Mouse (Mus musculus): ENCODE results near the gene Mrtfa. TPM values are rescaled to one million over a fixed set of nuclear protein-coding genes. Genes with fewer than 3 reads are reported as not detected.
A peak's percentile ranks its signal among the peaks of the same experiment; 100 is the strongest.
"Not testable (repeated sequence)": the region's sequence is repeated elsewhere in the genome, so short reads cannot be mapped to it uniquely, and the experiment has no call there.

Gene Mrtfa
- polyA plus RNA-seq, 1 experiment from 2014 or later, result 30.6 TPM

DNA sequence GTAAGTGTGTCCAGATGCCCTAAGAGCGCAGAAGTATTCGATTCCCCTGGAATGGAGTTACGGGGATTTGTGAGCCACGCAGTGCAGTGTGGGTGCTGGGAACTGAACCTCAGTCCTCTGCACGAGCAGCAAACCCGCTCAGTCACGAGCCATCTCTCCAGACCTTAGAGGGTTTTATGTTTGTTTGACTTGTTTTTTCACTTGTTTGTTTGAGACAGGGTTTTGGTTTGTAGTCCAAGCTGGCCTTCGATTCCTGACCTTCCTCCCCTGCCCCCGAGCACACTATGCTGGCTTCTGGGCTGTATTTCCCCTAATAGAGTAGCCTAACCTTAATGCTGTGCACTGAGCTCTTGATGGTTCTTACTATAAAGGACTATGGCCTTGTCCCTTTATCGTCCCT, 34.5 kb upstream of the Mrtfa start:
- no peak for ATAC-seq (ENCODE audit: low FRiP score)
- Histone ChIP-seq H3K9me3 (replicated peaks) (no peaks in the 10 kb centered on the region), H3K4me1 (peaks cover 4% of the 10 kb centered on the region; the same call in 1 of the 2 replicates), H3K9ac (no peak overlapping the region), H3K4me3 (no peak overlapping the region), H3K4me2 (replicated peaks) (no peak overlapping the region), H3K27ac (no peak overlapping the region), H3K36me3 (no peaks in the 10 kb centered on the region), H3K27me3 (no peaks in the 10 kb centered on the region)
- 84% methylated on average over 10 of the region's 10 CpGs for WGBS

DNA sequence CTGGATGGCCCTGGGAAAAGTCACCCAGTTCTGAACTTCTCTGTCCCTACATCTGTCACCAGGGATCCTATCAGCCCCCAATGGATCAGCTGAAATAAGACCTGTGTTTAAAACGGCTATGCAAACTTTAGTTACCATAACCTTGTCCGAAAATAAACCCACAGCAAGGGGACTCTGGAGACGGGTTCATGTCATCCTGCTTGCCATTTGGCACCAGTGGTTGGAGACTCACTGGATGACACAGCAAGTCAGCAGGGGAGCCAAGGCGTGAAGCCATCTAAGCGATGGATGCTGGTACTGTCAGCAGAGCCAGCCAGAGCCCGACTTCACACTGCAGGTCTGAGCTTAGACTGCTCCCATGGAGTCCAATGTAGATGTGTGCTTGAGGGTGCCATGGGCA, 30.9 kb upstream of the Mrtfa start:
- no peaks in the 10 kb centered on the region for H3K4me1 ChIP-seq
- no peak for ATAC-seq (ENCODE audit: low FRiP score)
- no peak overlapping the region for H3K9ac ChIP-seq
- no peak overlapping the region for H3K27ac ChIP-seq
- H3K9me3 ChIP-seq (replicated peaks), result no peaks in the 10 kb centered on the region
- H3K27me3 ChIP-seq, result no peaks in the 10 kb centered on the region
- WGBS, result 72% methylated on average over 6 of the region's 6 CpGs
- H3K4me3 ChIP-seq, result no peak overlapping the region
- no peaks in the 10 kb centered on the region for H3K36me3 ChIP-seq
- no peak overlapping the region for H3K4me2 ChIP-seq (replicated peaks)

DNA sequence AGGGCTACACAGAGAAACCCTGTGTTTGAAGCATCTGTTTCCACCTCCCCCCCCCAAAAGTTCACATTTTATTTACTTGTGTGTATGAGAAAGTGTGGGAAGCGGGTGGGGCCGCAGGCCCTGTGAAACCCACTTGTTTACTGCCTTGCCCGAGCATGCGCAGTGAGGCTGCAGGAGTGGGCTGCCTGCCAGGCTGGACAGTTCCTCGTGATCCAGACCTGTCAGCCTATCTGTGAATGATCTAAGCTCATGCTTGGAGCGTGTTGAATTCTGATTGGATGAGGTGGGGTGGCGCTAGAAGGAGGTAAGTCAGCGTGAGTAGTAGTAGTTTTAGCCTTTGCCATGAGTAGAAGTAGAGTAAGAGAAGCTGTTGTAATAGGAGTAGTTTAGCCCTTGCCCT, 29.5 kb upstream of the Mrtfa start:
- H3K27ac ChIP-seq; H3K9ac ChIP-seq; H3K4me3 ChIP-seq; H3K4me1 ChIP-seq; H3K36me3 ChIP-seq; H3K4me2 ChIP-seq (replicated peaks); ATAC-seq (ENCODE audit: low FRiP score); H3K27me3 ChIP-seq; H3K9me3 ChIP-seq (replicated peaks): not testable (repeated sequence)
- WGBS, result 80% methylated on average over 8 of the region's 8 CpGs

DNA sequence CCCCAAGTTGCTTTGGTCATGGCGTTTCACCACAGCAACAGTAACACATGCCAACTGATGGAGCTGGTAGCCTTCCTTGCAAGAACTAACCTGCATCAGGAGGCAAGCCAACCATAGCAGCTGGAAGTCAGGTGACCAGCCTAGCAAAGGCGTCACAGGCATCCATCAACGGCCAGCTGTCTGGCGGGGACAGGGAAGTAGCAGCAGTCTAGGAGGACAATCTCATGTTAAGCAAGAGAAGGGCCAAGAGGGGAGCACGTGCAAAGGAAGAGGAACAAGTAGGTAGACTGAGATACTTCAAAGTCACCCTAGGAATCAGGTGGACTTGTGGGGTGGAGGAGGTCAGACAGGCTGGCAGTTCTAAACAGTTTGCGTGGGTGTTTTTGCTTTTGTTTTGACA, 28.5 kb upstream of the Mrtfa start:
- no peaks in the 10 kb centered on the region for H3K36me3 ChIP-seq
- no peaks in the 10 kb centered on the region for H3K27me3 ChIP-seq
- no peak overlapping the region for H3K9ac ChIP-seq
- no peak overlapping the region for H3K4me3 ChIP-seq
- H3K9me3 ChIP-seq (replicated peaks), result no peaks in the 10 kb centered on the region
- H3K27ac ChIP-seq, result no peak overlapping the region
- no peak for ATAC-seq (ENCODE audit: low FRiP score)
- H3K4me2 ChIP-seq (replicated peaks), result no peak overlapping the region
- H3K4me1 ChIP-seq, result no peaks in the 10 kb centered on the region
- 79% methylated on average over 6 of the region's 6 CpGs for WGBS

DNA sequence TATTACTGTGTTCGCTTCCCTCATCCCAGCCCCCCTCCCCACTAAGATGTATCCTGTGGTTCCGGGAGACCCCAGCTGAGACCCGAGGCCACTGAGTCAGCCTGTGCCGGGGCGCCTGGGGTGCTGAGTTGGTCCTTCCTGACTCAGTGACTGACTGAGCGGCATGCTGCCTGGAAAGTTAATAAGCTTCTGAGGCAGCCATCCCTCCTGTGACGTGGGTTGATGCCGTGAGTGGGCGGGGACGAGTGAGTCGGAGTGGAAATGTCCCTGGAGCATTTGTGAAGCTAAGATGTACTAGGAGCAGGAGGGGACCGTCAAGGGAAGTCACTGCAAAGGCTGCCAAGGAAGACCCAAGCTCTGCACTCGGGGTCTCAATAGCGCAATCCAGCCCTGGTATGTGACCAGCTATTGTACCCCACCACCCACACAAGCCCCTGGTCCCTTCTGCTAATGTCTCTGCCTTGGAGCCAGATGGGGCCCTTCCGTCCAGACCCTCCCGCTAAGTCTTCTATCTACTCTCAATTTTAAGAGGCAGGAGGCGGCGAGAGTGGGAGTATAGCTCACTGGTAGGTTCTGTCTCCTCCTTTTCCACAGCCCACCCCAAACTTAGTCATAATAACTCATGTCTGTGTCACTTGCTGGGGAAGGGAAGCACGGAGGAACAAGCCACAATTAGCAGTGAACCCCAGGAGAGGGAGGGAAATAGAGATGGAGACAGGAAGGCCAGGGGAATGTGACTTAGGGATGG, 26.5 kb upstream of the Mrtfa start:
- no peak overlapping the region for H3K4me2 ChIP-seq (replicated peaks)
- 84% methylated on average over 19 of the region's 19 CpGs for WGBS
- no peak overlapping the region for H3K4me3 ChIP-seq
- H3K36me3 ChIP-seq, result no peaks in the 10 kb centered on the region
- H3K27ac ChIP-seq, result no peak overlapping the region
- H3K9me3 ChIP-seq (replicated peaks), result no peaks in the 10 kb centered on the region
- no peaks in the 10 kb centered on the region for H3K4me1 ChIP-seq
- H3K9ac ChIP-seq, result no peak overlapping the region
- ATAC-seq (ENCODE audit: low FRiP score), result no peak
- H3K27me3 ChIP-seq, result no peaks in the 10 kb centered on the region

DNA sequence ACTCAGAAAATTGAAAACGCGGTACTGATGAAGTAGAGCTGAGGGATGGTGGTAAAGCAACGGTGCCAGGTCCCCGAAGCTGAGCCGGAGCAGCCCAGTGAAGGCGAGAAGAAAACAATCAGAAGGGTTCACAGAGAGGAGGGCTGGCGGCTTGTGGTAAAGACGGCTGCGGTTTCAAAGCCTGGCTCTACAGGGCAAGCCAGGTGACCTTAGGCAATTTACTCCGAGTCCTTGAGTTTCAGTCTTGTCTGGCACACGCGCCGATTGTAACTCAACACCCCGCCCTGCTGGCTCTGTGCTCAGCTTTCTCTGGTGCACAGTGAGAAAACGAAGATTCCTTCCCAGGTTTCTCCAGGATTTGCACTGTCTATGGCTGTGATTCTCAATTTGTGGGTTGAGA, 22.4 kb upstream of the Mrtfa start:
- ATAC-seq (ENCODE audit: low FRiP score), result no peak
- Histone ChIP-seq H3K4me3 (no peak overlapping the region), H3K4me2 (replicated peaks) (0 out of 2 replicates have a peak overlapping the region, but pooled peaks have one; percentile 6), H3K9ac (no peak overlapping the region), H3K27me3 (no peaks in the 10 kb centered on the region), H3K36me3 (no peaks in the 10 kb centered on the region), H3K9me3 (replicated peaks) (no peaks in the 10 kb centered on the region), H3K4me1 (no peaks in the 10 kb centered on the region), H3K27ac (no peak overlapping the region)
- WGBS, result 64% methylated on average over 15 of the region's 15 CpGs

DNA sequence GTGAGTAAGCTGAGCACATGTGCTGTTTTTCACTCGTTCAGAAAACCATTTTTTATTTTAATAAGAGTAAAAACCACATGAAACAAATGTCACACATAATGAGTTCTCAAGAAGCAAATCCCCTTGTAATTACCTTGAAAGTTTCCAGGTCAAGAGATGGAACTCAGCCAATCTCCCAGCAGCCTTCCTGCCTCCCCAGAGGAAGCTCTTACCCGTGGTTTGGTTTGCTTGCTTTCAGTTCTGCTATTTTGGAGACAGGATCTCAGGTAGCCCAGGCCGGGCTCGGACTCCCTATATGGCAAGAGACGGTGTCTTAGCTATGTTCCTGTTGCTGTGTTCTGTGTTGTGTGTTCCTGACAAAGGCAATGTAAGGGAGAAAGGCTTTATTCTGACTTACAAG, 19.9 kb upstream of the Mrtfa start:
- no peak overlapping the region for H3K4me3 ChIP-seq
- ATAC-seq (ENCODE audit: low FRiP score), result no peak
- H3K9me3 ChIP-seq (replicated peaks), result no peaks in the 10 kb centered on the region
- 76% methylated on average over 5 of the region's 5 CpGs for WGBS
- H3K27me3 ChIP-seq, result no peaks in the 10 kb centered on the region
- H3K4me2 ChIP-seq (replicated peaks), result no peak overlapping the region
- H3K9ac ChIP-seq, result no peak overlapping the region
- no peak overlapping the region for H3K27ac ChIP-seq
- H3K36me3 ChIP-seq, result no peaks in the 10 kb centered on the region
- no peaks in the 10 kb centered on the region for H3K4me1 ChIP-seq

DNA sequence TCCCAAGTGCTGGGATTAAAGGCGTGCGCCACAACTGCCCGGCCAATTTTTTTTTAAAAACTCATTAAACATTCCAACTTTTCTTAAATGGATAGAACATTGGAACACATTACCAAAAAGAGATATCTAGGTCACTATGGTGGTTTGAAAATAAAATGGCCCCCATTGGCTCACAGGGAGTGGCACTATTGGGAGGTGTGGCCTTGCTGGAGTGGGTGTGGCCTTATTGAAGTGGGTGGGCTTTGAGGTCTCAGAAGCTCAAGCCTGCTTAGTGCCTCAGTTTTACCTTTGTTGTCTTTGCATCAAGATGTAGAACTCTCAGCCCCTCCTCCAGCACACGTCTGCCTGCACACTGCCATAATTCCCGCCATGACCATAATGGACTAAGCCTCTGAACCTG, 11.9 kb upstream of the Mrtfa start:
- Histone ChIP-seq H3K9me3 (replicated peaks) (no peaks in the 10 kb centered on the region), H3K27ac (no peak overlapping the region), H3K9ac (no peak overlapping the region), H3K4me3 (no peak overlapping the region), H3K27me3 (no peaks in the 10 kb centered on the region), H3K36me3 (no peaks in the 10 kb centered on the region), H3K4me2 (replicated peaks) (no peak overlapping the region), H3K4me1 (no peaks in the 10 kb centered on the region)
- no peak for ATAC-seq (ENCODE audit: low FRiP score)
- 90% methylated on average over 5 of the region's 5 CpGs for WGBS

DNA sequence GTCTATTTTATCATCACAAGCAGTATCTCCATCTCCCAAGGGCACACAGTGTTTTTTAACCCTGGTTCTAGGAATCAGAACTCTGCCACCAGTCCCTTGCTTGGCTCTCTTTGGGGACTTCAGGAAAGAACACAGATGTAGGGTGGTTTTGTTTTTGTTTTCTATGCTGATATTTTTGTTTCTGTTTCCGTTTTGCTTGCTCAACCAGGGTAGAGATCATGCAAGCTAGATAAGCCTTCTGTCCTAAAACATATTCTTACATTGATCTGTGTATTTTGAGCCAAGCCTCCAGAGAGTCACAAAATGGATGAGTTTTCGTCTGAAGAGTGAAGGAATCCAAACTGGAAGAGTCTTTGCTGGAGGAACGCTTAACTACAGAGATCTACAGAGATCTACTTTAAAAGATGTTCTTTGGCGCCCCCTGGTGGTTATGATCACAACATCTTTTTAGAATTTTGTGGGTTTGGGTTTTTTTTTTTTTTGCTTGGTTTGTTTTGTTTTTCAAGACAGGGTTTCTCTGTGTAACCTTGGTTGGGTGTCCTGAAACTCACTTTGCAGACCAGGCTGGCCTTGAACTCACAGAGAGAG, 8.9 kb upstream of the Mrtfa start:
- 30% methylated on average over 4 of the region's 4 CpGs for WGBS

DNA sequence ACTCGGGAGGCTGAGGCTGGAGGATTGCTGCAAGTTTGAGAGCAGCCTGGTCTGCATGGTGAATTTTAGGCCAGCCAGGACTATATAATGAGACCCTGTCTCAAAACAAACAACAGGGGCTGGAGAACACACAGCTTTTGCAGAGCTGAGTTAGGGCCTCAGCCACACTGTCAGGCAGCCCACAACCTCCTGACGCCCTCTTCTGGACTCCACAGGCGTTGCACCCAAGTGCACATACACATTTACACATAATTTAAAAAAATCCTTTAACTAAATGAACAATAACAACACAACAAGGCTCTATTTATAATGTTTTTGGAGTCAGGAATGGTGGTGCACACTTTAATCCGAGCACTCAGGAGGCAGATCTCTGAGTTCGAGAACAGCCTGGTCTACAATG, 7.9 kb upstream of the Mrtfa start:
- Histone ChIP-seq H3K27ac (no peak overlapping the region), H3K4me2 (replicated peaks) (no peak overlapping the region), H3K36me3 (no peaks in the 10 kb centered on the region), H3K4me3 (no peak overlapping the region), H3K9me3 (replicated peaks) (no peaks in the 10 kb centered on the region), H3K9ac (no peak overlapping the region), H3K4me1 (no peaks in the 10 kb centered on the region), H3K27me3 (no peaks in the 10 kb centered on the region)
- 95% methylated on average over 5 of the region's 5 CpGs for WGBS
- ATAC-seq (ENCODE audit: low FRiP score), result no peak

More for the DNA sequence above, 8.9 kb upstream of the Mrtfa start:
- Histone ChIP-seq H3K4me1 (no peaks in the 10 kb centered on the region), H3K27ac (no peak overlapping the region), H3K4me2 (replicated peaks) (no peak overlapping the region), H3K27me3 (no peaks in the 10 kb centered on the region), H3K9me3 (replicated peaks) (no peaks in the 10 kb centered on the region), H3K4me3 (no peak overlapping the region), H3K9ac (no peak overlapping the region), H3K36me3 (no peaks in the 10 kb centered on the region)
- ATAC-seq (ENCODE audit: low FRiP score), result no peak

DNA sequence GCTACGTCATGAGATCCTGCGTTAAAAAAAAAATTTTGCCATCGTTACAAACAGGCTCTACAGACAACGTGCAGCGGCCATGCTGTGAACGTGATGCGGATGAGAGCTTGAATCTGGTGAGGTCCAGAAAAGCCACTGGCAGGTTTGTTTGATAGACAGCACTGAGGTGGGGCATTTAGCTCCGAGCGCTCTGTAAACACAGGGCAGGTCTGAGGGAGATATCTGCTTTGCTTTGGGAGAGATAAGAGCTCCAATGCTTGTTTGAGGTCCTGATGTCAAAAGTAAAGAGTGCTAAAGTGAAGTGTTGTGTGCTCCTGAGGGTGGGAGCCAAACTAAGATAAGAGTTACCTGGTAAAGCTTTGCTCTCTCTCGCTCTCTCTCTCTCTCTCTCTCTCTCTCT, 6.6 kb upstream of the Mrtfa start:
- WGBS, result 85% methylated on average over 10 of the region's 10 CpGs
- no peak overlapping the region for H3K4me2 ChIP-seq (replicated peaks)
- no peaks in the 10 kb centered on the region for H3K27me3 ChIP-seq
- ATAC-seq (ENCODE audit: low FRiP score), result no peak
- H3K4me1 ChIP-seq, result no peaks in the 10 kb centered on the region
- no peak overlapping the region for H3K4me3 ChIP-seq
- H3K9ac ChIP-seq, result no peak overlapping the region
- no peaks in the 10 kb centered on the region for H3K9me3 ChIP-seq (replicated peaks)
- no peaks in the 10 kb centered on the region for H3K36me3 ChIP-seq
- no peak overlapping the region for H3K27ac ChIP-seq

DNA sequence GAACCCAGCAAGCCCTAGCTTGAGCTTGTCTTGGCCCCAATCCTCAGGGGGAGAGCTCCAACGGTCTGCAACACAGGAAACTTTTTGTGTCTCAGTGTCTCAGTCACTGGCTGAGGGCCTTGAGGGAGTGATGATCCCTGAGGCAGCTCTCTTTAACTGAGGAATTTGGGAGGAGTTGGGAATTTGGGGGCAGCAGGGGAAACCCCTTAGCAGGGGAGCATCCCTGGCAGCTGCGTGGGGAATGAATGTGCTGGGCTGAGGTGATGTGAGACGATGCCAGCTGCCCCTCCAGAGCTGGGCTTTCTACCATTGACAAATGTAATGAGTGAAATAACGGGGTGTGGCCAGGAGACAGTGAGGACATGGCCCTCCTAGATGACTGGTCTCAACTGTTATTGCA, 4.9 kb upstream of the Mrtfa start:
- H3K36me3 ChIP-seq, result no peaks in the 10 kb centered on the region

DNA sequence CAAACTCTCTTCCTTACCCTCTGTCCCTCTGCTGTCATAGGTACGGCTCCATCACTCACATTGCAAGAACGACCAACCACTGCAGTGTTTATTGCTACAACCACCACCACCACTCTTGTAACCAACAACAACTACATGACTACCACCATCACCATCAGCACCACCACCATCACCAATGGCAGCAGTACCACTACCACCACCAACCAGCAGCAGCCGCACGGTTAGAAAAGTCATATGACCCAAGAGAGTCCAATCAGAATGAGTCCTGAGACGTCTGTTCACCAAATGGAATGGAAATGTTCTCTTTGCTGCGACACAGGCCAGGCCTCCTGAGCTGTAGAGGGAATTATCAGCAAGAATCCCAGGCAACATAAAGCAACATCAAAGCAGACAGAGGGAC, 4.2 kb upstream of the Mrtfa start:
- Histone ChIP-seq H3K9me3 (replicated peaks) (no peaks in the 10 kb centered on the region), H3K4me3 (no peak overlapping the region), H3K9ac (no peak overlapping the region), H3K4me1 (peaks cover 6% of the 10 kb centered on the region), H3K27me3 (no peaks in the 10 kb centered on the region), H3K36me3 (no peaks in the 10 kb centered on the region), H3K4me2 (replicated peaks) (no peak overlapping the region), H3K27ac (no peak overlapping the region)
- 92% methylated on average over 6 of the region's 6 CpGs for WGBS
- no peak for ATAC-seq (ENCODE audit: low FRiP score)

More for the DNA sequence above, 4.9 kb upstream of the Mrtfa start:
- H3K4me3 ChIP-seq, result no peak overlapping the region
- 46% methylated on average over 4 of the region's 4 CpGs for WGBS
- ATAC-seq (ENCODE audit: low FRiP score), result no peak
- H3K27ac ChIP-seq, result no peak overlapping the region
- H3K9me3 ChIP-seq (replicated peaks), result no peaks in the 10 kb centered on the region
- peaks cover 5% of the 10 kb centered on the region; the same call in 1 of the 2 replicates for H3K4me1 ChIP-seq
- H3K9ac ChIP-seq, result no peak overlapping the region
- no peaks in the 10 kb centered on the region for H3K27me3 ChIP-seq
- no peak overlapping the region for H3K4me2 ChIP-seq (replicated peaks)

Data from hindbrain, embryonic 12.5 days (tissue).